In the genomic region with DNA sequence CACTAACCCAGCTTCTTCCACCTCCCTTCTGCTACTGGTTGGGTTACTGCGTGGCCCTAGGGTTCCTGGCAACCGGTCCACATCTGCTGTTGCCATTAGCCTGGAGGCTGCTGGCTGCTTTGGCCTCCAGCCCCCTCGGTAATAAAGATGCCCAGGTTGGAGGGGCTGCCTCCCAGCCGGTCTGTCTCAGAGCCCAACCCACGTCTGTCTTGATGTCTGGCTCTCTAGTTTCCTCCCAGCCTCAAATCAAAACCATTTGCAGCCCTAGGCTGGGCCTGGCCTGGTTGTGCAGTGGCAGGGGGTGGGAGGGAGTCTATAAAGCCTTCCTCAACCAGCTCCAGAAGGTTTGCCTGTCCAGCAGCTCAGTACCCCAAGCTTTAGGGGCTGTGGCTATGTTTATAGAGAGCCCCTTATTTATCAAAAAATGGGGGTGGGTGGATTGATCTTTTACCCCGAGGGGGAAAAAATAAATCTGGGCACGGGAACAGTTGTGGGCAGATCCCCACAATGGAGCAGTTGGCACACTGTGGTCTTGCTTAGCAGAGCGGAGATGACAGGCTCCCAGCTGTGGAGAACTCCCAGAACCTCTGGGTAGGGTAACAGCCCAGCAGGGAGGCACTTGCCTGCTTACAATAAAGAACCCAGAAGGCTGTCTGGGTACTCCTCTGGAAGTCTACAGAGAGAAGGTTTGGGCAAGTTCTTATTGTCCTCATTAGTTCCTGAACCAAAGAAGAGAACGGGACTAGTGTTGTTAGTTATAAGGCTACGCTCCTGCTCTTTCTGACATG, we compare ENCODE assay signal across 13 mouse cellular contexts. TPM values are rescaled to one million over a fixed set of nuclear protein-coding genes. Genes with fewer than 3 reads are reported as not detected.
A peak's percentile ranks its signal among the peaks of the same experiment; 100 is the strongest.
DNase-seq lines count a peak whose midpoint lies in the region; ATAC-seq and TF ChIP-seq lines count a peak whose summit lies in the region.
"Had no signal": no experiment of that assay in that cellular context is flagged by ENCODE, and none has a peak within 500 bp of the region (broad histone marks: within the 10 kb centered on the region; RNA-seq: fewer than 3 reads in every experiment).

No protein-coding gene starts in this region.

- no peak for TF ChIP-seq CTCF in heart, adult 2 months (IDR thresholded peaks at IDR 0.05)
- TF ChIP-seq CTCF in lung, postnatal 0 days (IDR thresholded peaks at IDR 0.05) = no peak

- no peaks in the 10 kb centered on the region for H3K79me2 ChIP-seq in heart, adult 2 months (replicated peaks; ENCODE audit: control insufficient read depth, insufficient read depth, low read length)

- DNase-seq in heart, adult 2 months = no peak
- no peak for DNase-seq in lung, postnatal 0 days (ENCODE audit: low spot score)
- no peak for DNase-seq in urinary bladder, postnatal 25 days (ENCODE audit: low spot score)
- no peak for DNase-seq in lung, postnatal 25 days (ENCODE audit: low spot score)
- DNase-seq: adrenal gland, postnatal 10 days; cerebellum, adult 11-12 months; spleen, adult 18-20 months had no signal

- intact Hi-C loops in heart, adult 2 months (cut with DNase I) = no loop called here

- WGBS in heart, embryonic 11.5 days (ENCODE audit: insufficient replicate concordance) = 64% methylated on average over 10 of the region's 10 CpGs
- WGBS in heart, adult 2 months = 72% methylated on average over 10 of the region's 10 CpGs
- 62% methylated on average over 10 of the region's 10 CpGs for WGBS in lung, embryonic 15.5 days
- 74% methylated on average over 10 of the region's 10 CpGs for WGBS in lung, postnatal 0 days
- 37% methylated on average over 10 of the region's 10 CpGs for WGBS in embryonic facial prominence, embryonic 12.5 days
- 21% methylated on average over 10 of the region's 10 CpGs for WGBS in limb, embryonic 13.5 days

- no peak overlapping the region for H3K9ac ChIP-seq in heart, embryonic 11.5 days (ENCODE audit: low read depth, low read length)
- H3K9ac ChIP-seq in heart, adult 2 months (ENCODE audit: low read depth, low read length) = no peak overlapping the region
- no peak overlapping the region for H3K9ac ChIP-seq in lung, embryonic 15.5 days
- no peak overlapping the region for H3K9ac ChIP-seq in lung, postnatal 0 days (replicated peaks; ENCODE audit: low read depth)
- H3K9ac ChIP-seq in embryonic facial prominence, embryonic 12.5 days = no peak overlapping the region
- no peak overlapping the region for H3K9ac ChIP-seq in limb, embryonic 13.5 days

- H3K4me1 ChIP-seq in heart, embryonic 11.5 days (ENCODE audit: control insufficient read depth, insufficient read depth, low read length) = peaks cover 62% of the 10 kb centered on the region
- H3K4me1 ChIP-seq in heart, adult 2 months (ENCODE audit: control insufficient read depth, insufficient read depth, low read length) = peaks cover 12% of the 10 kb centered on the region
- peaks cover 47% of the 10 kb centered on the region for H3K4me1 ChIP-seq in lung, embryonic 15.5 days
- peaks cover 6% of the 10 kb centered on the region; the same call in 1 of the 2 replicates for H3K4me1 ChIP-seq in lung, postnatal 0 days (ENCODE audit: insufficient read depth, low read depth, low read length)
- H3K4me1 ChIP-seq in embryonic facial prominence, embryonic 12.5 days = peaks cover 65% of the 10 kb centered on the region
- H3K4me1 ChIP-seq in limb, embryonic 13.5 days = peaks cover 81% of the 10 kb centered on the region

- TF ChIP-seq POLR2A in heart, adult 2 months (IDR thresholded peaks at IDR 0.05; ENCODE audit: insufficient read depth, low read depth, low read length) = no peak

- no peaks in the 10 kb centered on the region; the same call in 1 of the 2 replicates for H3K9me3 ChIP-seq in heart, embryonic 11.5 days (replicated peaks; ENCODE audit: control insufficient read depth, low read length)
- H3K9me3 ChIP-seq in lung, embryonic 15.5 days = no peaks in the 10 kb centered on the region
- no peaks in the 10 kb centered on the region for H3K9me3 ChIP-seq in lung, postnatal 0 days (ENCODE audit: low read length)
- H3K9me3 ChIP-seq in embryonic facial prominence, embryonic 12.5 days = no peaks in the 10 kb centered on the region
- peaks cover 8% of the 10 kb centered on the region; the same call in 1 of the 2 replicates for H3K9me3 ChIP-seq in limb, embryonic 13.5 days

- no peak for ATAC-seq in heart, embryonic 11.5 days (replicated peaks; ENCODE audit: insufficient number of reproducible peaks, low FRiP score, low TSS enrichment)
- no peak for ATAC-seq in lung, embryonic 15.5 days (ENCODE audit: borderline replicate concordance, extremely low read depth, low FRiP score, low TSS enrichment)
- ATAC-seq in lung, postnatal 0 days = no peak
- ATAC-seq in embryonic facial prominence, embryonic 12.5 days (ENCODE audit: insufficient number of reproducible peaks, insufficient read depth, low FRiP score, low TSS enrichment) = peak; percentile 54
- peak; percentile 82 for ATAC-seq in limb, embryonic 13.5 days (ENCODE audit: low FRiP score, low read depth)
- ATAC-seq: CD4-positive, CD25-positive, alpha-beta regulatory T cell, adult 4 months had no signal

- no peak overlapping the region for H3K4me2 ChIP-seq in heart, embryonic 11.5 days
- H3K4me2 ChIP-seq in lung, embryonic 15.5 days = no peak overlapping the region
- H3K4me2 ChIP-seq in lung, postnatal 0 days (replicated peaks; ENCODE audit: low read depth, low read length) = no peak overlapping the region
- H3K4me2 ChIP-seq in embryonic facial prominence, embryonic 12.5 days (replicated peaks) = 0 out of 2 replicates have a peak overlapping the region, but pooled peaks have one; percentile 10
- H3K4me2 ChIP-seq in limb, embryonic 13.5 days (replicated peaks) = peak overlapping the region; percentile 88

- no peaks in the 10 kb centered on the region for H3K27me3 ChIP-seq in heart, embryonic 11.5 days (ENCODE audit: control insufficient read depth, insufficient read depth, low read length)
- H3K27me3 ChIP-seq in heart, adult 2 months (ENCODE audit: control insufficient read depth, insufficient read depth, low read length) = no peaks in the 10 kb centered on the region
- H3K27me3 ChIP-seq in lung, embryonic 15.5 days = no peaks in the 10 kb centered on the region
- no peaks in the 10 kb centered on the region for H3K27me3 ChIP-seq in lung, postnatal 0 days (replicated peaks; ENCODE audit: insufficient read depth, low read length)
- H3K27me3 ChIP-seq in embryonic facial prominence, embryonic 12.5 days = no peaks in the 10 kb centered on the region
- H3K27me3 ChIP-seq in limb, embryonic 13.5 days = no peaks in the 10 kb centered on the region

- H3K27ac ChIP-seq in heart, embryonic 11.5 days (ENCODE audit: low read depth, low read length) = 0 out of 2 replicates have a peak overlapping the region, but pooled peaks have one; percentile 36
- H3K27ac ChIP-seq in heart, adult 2 months = no peak overlapping the region
- peak overlapping the region; percentile 54; the same call in 1 of the 2 replicates for H3K27ac ChIP-seq in lung, embryonic 15.5 days
- no peak overlapping the region; the same call in 1 of the 2 replicates for H3K27ac ChIP-seq in lung, postnatal 0 days (ENCODE audit: low read length)
- peak overlapping the region; percentile 82 for H3K27ac ChIP-seq in embryonic facial prominence, embryonic 12.5 days
- peak overlapping the region; percentile 88 for H3K27ac ChIP-seq in limb, embryonic 13.5 days

- peaks cover 13% of the 10 kb centered on the region for H3K36me3 ChIP-seq in heart, embryonic 11.5 days (ENCODE audit: control insufficient read depth, insufficient read depth, low read length)
- H3K36me3 ChIP-seq in heart, adult 2 months (ENCODE audit: control insufficient read depth, insufficient read depth, low read length) = peaks cover 8% of the 10 kb centered on the region
- H3K36me3 ChIP-seq in lung, embryonic 15.5 days = peaks cover 26% of the 10 kb centered on the region; the same call in 1 of the 2 replicates
- no peaks in the 10 kb centered on the region for H3K36me3 ChIP-seq in lung, postnatal 0 days (ENCODE audit: insufficient read depth, low read length)
- H3K36me3 ChIP-seq in embryonic facial prominence, embryonic 12.5 days = peaks cover 34% of the 10 kb centered on the region
- H3K36me3 ChIP-seq in limb, embryonic 13.5 days = peaks cover 37% of the 10 kb centered on the region

- no peak for TF ChIP-seq EP300 in heart, adult 2 months (IDR thresholded peaks at IDR 0.05; ENCODE audit: insufficient read depth, low read depth, low read length)
- TF ChIP-seq EP300 in lung, postnatal 0 days (IDR thresholded peaks at IDR 0.05) = no peak

- no peak overlapping the region for H3K4me3 ChIP-seq in heart, embryonic 11.5 days (ENCODE audit: low read depth, low read length)
- H3K4me3 ChIP-seq in heart, adult 2 months = no peak overlapping the region
- no peak overlapping the region for H3K4me3 ChIP-seq in lung, embryonic 15.5 days
- H3K4me3 ChIP-seq in lung, postnatal 0 days (ENCODE audit: low read depth, low read length) = no peak overlapping the region
- no peak overlapping the region for H3K4me3 ChIP-seq in embryonic facial prominence, embryonic 12.5 days
- no peak overlapping the region for H3K4me3 ChIP-seq in limb, embryonic 13.5 days
- H3K4me3 ChIP-seq: megakaryocyte, embryonic 14.5 days had no signal

RNA-seq across cellular contexts. Expression of gene Rasl11b, which starts 6.7 kb away (rescaled TPM):
- 75.9 and 87.0 TPM in 2 replicates for polyA plus RNA-seq in heart, embryonic 11.5 days (2014; fragmentation: Nextera tagmentation; extraction: Ambion mirVana)
- total RNA-seq in heart, adult 2 months (2021) = 10 to 100 TPM; 27.8 to 28.9 TPM
- 31.3 and 44.4 TPM in 2 replicates for polyA plus RNA-seq in heart, adult 2 months (2012; rRNA removed)
- polyA plus RNA-seq in lung, embryonic 15.5 days (2015; fragmentation: Nextera tagmentation; extraction: Ambion mirVana) = 150 and 154 TPM in 2 replicates
- polyA plus RNA-seq in lung, postnatal 0 days (2015; fragmentation: Nextera tagmentation; extraction: Ambion mirVana) = 80.4 and 86.7 TPM in 2 replicates
- polyA plus RNA-seq in embryonic facial prominence, embryonic 12.5 days (2016; fragmentation: Nextera tagmentation; extraction: Ambion mirVana) = 134 and 140 TPM in 2 replicates
- polyA plus RNA-seq in limb, embryonic 13.5 days (2015; fragmentation: Nextera tagmentation; extraction: Ambion mirVana) = 147 and 149 TPM in 2 replicates

Comparison
In these comparisons a context has a peak if more than half of its experiments do, and no peak if none do; other contexts are left out.
1. H3K27ac ChIP-seq: peak in heart, embryonic 11.5 days (single experiment), lung, embryonic 15.5 days (single experiment), embryonic facial prominence, embryonic 12.5 days (single experiment) and limb, embryonic 13.5 days (single experiment); none in heart, adult 2 months (single experiment) and lung, postnatal 0 days (single experiment).
2. ATAC-seq: peak in embryonic facial prominence, embryonic 12.5 days (single experiment) and limb, embryonic 13.5 days (single experiment); none in heart, embryonic 11.5 days (single experiment), lung, embryonic 15.5 days (single experiment) and lung, postnatal 0 days (single experiment).
3. H3K4me2 ChIP-seq: peak in embryonic facial prominence, embryonic 12.5 days (single experiment) and limb, embryonic 13.5 days (single experiment); none in heart, embryonic 11.5 days (single experiment), lung, embryonic 15.5 days (single experiment) and lung, postnatal 0 days (single experiment).